27 mouse cellular contexts compared by ENCODE assay signal in the genomic region with DNA sequence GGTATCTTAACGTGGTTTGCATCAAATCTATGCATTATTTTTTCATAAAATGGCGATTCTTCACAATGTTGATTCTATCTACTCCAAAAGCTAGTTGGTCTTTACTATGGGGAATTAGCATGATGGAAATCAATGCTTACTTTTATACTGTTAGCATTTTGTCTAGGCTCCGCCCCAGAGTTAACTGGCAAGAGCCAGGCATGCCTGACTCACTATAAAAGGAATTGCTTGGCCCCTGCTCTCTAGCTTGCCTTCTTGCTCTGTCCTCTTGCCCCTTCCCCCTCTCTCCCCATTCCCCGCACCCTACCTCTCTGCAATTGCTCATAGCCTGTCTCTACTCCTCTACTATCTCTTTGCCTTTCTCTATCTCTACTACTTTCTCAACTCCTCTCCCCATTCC. TPM values are rescaled to one million over a fixed set of nuclear protein-coding genes. Genes with fewer than 3 reads are reported as not detected.
"Had no signal": no experiment of that assay in that cellular context is flagged by ENCODE, and none has a peak within 500 bp of the region (broad histone marks: within the 10 kb centered on the region; RNA-seq: fewer than 3 reads in every experiment).

No protein-coding gene starts in this region.

- H3K36me3 ChIP-seq: hindbrain, embryonic 13.5 days; intestine, embryonic 15.5 days had no signal

- H3K4me3 ChIP-seq: heart, adult 2 months; heart, embryonic 12.5 days; hindbrain, embryonic 10.5 days; hindbrain, embryonic 13.5 days; intestine, embryonic 15.5 days; kidney, embryonic 15.5 days; layer of hippocampus, adult 2 months; left cerebral cortex, adult 2 months; limb, embryonic 10.5 days; limb, embryonic 12.5 days; liver, embryonic 13.5 days; liver, embryonic 15.5 days had no signal

- H3K9me3 ChIP-seq: heart, embryonic 12.5 days; hindbrain, embryonic 10.5 days; hindbrain, embryonic 13.5 days; intestine, embryonic 15.5 days; kidney, embryonic 15.5 days; limb, embryonic 10.5 days; limb, embryonic 12.5 days; liver, embryonic 13.5 days; liver, embryonic 15.5 days had no signal

- H3K27me3 ChIP-seq: heart, embryonic 12.5 days; intestine, embryonic 15.5 days; kidney, embryonic 15.5 days; liver, embryonic 13.5 days; liver, embryonic 15.5 days had no signal

- DNase-seq: gastrocnemius, postnatal 14 days; gastrocnemius, postnatal 36 days; heart, adult 11 months; heart, adult 2 months; heart, postnatal 10 days; heart, postnatal 4 days; kidney, adult 18-20 months; kidney, adult 8-10 months; kidney, postnatal 14 days; kidney, postnatal 36 days; liver; liver, embryonic 13.5 days; liver, postnatal 0 days had no signal

- H3K27ac ChIP-seq: heart, adult 2 months; hindbrain, embryonic 10.5 days; hindbrain, embryonic 13.5 days; intestine, embryonic 15.5 days; kidney, embryonic 15.5 days; kidney, postnatal 0 days; layer of hippocampus, adult 2 months; left cerebral cortex, adult 2 months; limb, embryonic 10.5 days; limb, embryonic 12.5 days; liver, embryonic 13.5 days; liver, embryonic 15.5 days had no signal

RNA-seq across cellular contexts. Expression of a gene that starts 17.9 kb away (rescaled TPM):
- polyA plus RNA-seq: heart, embryonic 12.5 days; heart, embryonic 14.5 days; hindbrain, embryonic 13.5 days; hindbrain, embryonic 16.5 days; intestine, embryonic 15.5 days; intestine, postnatal 0 days; limb, embryonic 10.5 days; limb, embryonic 12.5 days had no signal
